Mouse (Mus musculus) liver, embryonic 14.5 days (tissue): ENCODE data around the gene Arhgef33. TPM values are rescaled to one million over a fixed set of nuclear protein-coding genes. Genes with fewer than 3 reads are reported as not detected.
A peak's percentile ranks its signal among the peaks of the same experiment; 100 is the strongest.

Experiments used
- ATAC-seq: fragments of 200-750 bp; cut with Nextera tagmentation; 2 replicates; pipeline ENCODE4 v1.8.0; 2017; ENCODE audit warnings: moderate number of reproducible peaks, mild to moderate bottlenecking, moderate library complexity; ENCODE audit not compliant: insufficient read depth
- DNase-seq, 3 experiments: peaks; one replicate each; pipeline ENCODE4 v3.0.0-alpha.2; 2012 to 2013; ENCODE audit warnings: low read depth in 3 of 3, low spot score in 3 of 3
- H3K27ac ChIP-seq: fragments of 300-500 bp; sonication (generic); 2 replicates; pipeline ENCODE4 v1.5.1; 2014; ENCODE audit warnings: moderate library complexity, mild to moderate bottlenecking, control low read depth, inconsistent platforms
- H3K27me3 ChIP-seq: fragments of 300-500 bp; sonication (generic); 2 replicates; pipeline ENCODE4 v1.6.1; 2014; ENCODE audit warnings: mild to moderate bottlenecking, low read length, moderate library complexity; ENCODE audit not compliant: control insufficient read depth, insufficient read depth
- H3K36me3 ChIP-seq: fragments of 300-500 bp; sonication (generic); replicated peaks from 2 replicates; pipeline ENCODE4 v1.6.1; 2014; ENCODE audit warnings: low read depth; ENCODE audit not compliant: control insufficient read depth, insufficient read depth
- H3K4me1 ChIP-seq, 2 experiments: fragments of 200-500 bp in 1 of 2; fragments of 300-500 bp in 1 of 2; sonication (generic) in 1 of 2; replicated peaks; 2 replicates each; pipeline ENCODE4 v1.6.1; 2012 to 2014; ENCODE audit warnings: antibody characterized with exemption in 1 of 2, inconsistent platforms in 1 of 2, low read length in 1 of 2; ENCODE audit not compliant: control insufficient read depth in 2 of 2, insufficient read depth in 2 of 2
- H3K4me2 ChIP-seq: fragments of 300-500 bp; sonication (generic); 2 replicates; pipeline ENCODE4 v1.6.1; 2014; ENCODE audit warnings: low read depth, mild to moderate bottlenecking, control low read depth, moderate library complexity
- H3K4me3 ChIP-seq, 2 experiments: fragments of 200-500 bp in 1 of 2; fragments of 300-500 bp in 1 of 2; sonication (generic) in 1 of 2; 2 replicates each; pipeline ENCODE4 v1.5.1; 2012 to 2014; ENCODE audit warnings: low read depth in 2 of 2, low read length in 2 of 2, mild to moderate bottlenecking in 2 of 2, control low read depth in 1 of 2, inconsistent platforms in 1 of 2, moderate library complexity in 1 of 2; ENCODE audit not compliant: insufficient read depth in 1 of 2
- H3K9ac ChIP-seq: fragments of 300-500 bp; sonication (generic); replicated peaks from 2 replicates; pipeline ENCODE4 v1.6.1; 2014; ENCODE audit warnings: mild to moderate bottlenecking, control low read depth, moderate library complexity
- H3K9me3 ChIP-seq: fragments of 300-500 bp; sonication (generic); 2 replicates; pipeline ENCODE4 v1.6.1; 2016; ENCODE audit warnings: low read length, mixed read lengths; ENCODE audit not compliant: control insufficient read depth
- CTCF ChIP-seq: IDR thresholded peaks from 2 replicates; pipeline ENCODE4 v1.5.1; 2016; ENCODE audit warnings: antibody characterized with exemption, low read depth, control low read depth
- EP300 ChIP-seq: IDR thresholded peaks from 2 replicates; pipeline ENCODE4 v1.6.1; 2016; ENCODE audit warnings: antibody characterized with exemption, low read depth
- WGBS: fragments of 180-500 bp; shearing (Covaris S2); extraction: QIAGEN DNeasy Blood & Tissue Kit; methylation state at CpG from one replicate; pipeline ENCODE4 v1.1.7; 2014; ENCODE audit not compliant: insufficient replicate concordance; 5-methylcytosine and 5-hydroxymethylcytosine counted together
- polyA plus RNA-seq, 2 experiments: library from polyadenylated mRNA; depleted of rRNA in 1 of 2; stranded (reverse) in 1 of 2; unstranded in 1 of 2; fragments of >200 nt; fragmentation: Nextera tagmentation in 1 of 2; extraction: Ambion mirVana in 1 of 2; gene quantifications; 2 replicates each; pipeline versions ENCODE4 v1.2.1 to v1.2.3; 2012 to 2014

Gene Arhgef33
- polyA plus RNA-seq, 2 experiments, result 0.03 to 0.36 TPM

GRCm38 (mm10) chr17:80385671-80386070 is 78.5 kb downstream of the Arhgef33 start:
- TF ChIP-seq EP300, result no peak
- TF ChIP-seq CTCF, result no peak
- DNase-seq (no peak), ATAC-seq (no peak)
- 49% methylated on average over 1 of the region's 1 CpGs for WGBS
- Histone ChIP-seq H3K9me3 (no peaks in the 10 kb centered on the region), H3K27me3 (no peaks in the 10 kb centered on the region), H3K4me1 (no peaks in the 10 kb centered on the region), H3K4me3 (no peak overlapping the region), H3K36me3 (no peaks in the 10 kb centered on the region), H3K27ac (no peak overlapping the region), H3K4me2 (no peak overlapping the region), H3K9ac (no peak overlapping the region)

GRCm38 (mm10) chr17:80390024-80390423 is 82.8 kb downstream of the Arhgef33 start:
- H3K27me3 ChIP-seq, result no peaks in the 10 kb centered on the region
- no peak overlapping the region for H3K4me2 ChIP-seq
- no peaks in the 10 kb centered on the region for H3K36me3 ChIP-seq
- 54% methylated on average over 10 of the region's 10 CpGs for WGBS
- no peak overlapping the region for H3K27ac ChIP-seq
- H3K9me3 ChIP-seq, result no peaks in the 10 kb centered on the region
- ATAC-seq (no peak), DNase-seq (no peak)
- peaks cover 0 to 5% of the 10 kb centered on the region in 2 experiments; a peak in 1 of 4 replicates for H3K4me1 ChIP-seq
- H3K4me3 ChIP-seq, result no peak overlapping the region
- TF ChIP-seq CTCF (no peak), EP300 (no peak)
- H3K9ac ChIP-seq, result no peak overlapping the region

DNA sequence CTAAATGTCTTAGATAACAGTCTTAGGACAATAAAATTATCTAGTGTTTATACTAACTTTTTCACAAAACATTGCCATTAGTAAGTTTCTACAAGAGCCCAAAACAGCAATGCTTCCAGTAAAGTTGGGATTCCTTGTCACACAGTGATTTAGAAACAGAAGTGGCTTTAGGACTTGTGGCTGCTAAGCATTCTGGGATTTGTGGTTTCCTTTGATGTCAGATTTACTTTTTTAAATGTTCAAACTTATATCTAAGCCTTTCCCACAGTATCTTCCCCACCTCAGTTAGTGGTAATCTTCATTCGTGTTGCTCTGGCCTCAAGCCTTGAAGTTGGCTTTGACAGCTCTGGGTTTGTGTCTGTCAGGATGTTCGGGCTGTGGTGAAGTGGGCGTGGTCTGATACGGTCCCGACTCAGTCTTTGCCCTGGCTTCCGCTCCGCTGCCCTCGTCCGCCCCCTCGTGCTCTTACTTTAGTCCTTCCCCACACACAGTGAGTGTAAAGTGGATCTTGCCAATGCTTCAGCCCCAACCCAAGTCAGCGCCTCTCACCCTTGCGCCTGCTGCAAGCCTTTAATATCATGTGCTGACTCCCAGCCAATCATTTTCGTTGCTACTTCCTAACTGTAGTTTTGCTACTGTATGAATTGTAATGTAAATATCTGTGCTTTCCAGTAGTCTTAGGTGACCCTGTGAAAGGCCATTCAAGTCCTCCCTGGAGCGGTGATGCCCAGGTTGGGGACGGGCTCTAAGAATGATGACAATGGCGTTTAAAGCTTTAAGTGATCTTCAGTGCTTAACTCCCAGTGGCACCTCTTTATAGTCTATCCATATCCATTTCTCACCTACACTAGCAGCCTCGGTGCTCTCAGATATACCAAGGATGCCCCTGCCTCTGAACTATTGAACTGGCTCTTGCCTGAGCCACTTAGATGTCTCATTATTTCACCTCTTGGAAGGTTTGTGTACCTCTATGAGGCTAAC is 84.5 kb downstream of the Arhgef33 start:
- no peaks in the 10 kb centered on the region for H3K9me3 ChIP-seq
- H3K27me3 ChIP-seq, result no peaks in the 10 kb centered on the region
- no peak overlapping the region for H3K9ac ChIP-seq
- no peaks in the 10 kb centered on the region for H3K36me3 ChIP-seq
- TF ChIP-seq EP300 (no peak), CTCF (peak; percentile 47)
- H3K4me2 ChIP-seq, result peak overlapping the region; percentile 40
- peaks cover 0 to 5% of the 10 kb centered on the region in 2 experiments; a peak in 1 of 4 replicates for H3K4me1 ChIP-seq
- ATAC-seq (peak; percentile 68), DNase-seq (peak; percentile 31 to 38 (median 33))
- no peak overlapping the region for H3K27ac ChIP-seq
- WGBS, result 12% methylated on average over 17 of the region's 17 CpGs
- H3K4me3 ChIP-seq, result peak overlapping the region; percentile 23 to 63

GRCm38 (mm10) chr17:80398243-80398642 is 91.0 kb downstream of the Arhgef33 start:
- no peak overlapping the region for H3K4me2 ChIP-seq
- no peaks in the 10 kb centered on the region for H3K9me3 ChIP-seq
- TF ChIP-seq CTCF (no peak), EP300 (no peak)
- H3K9ac ChIP-seq, result no peak overlapping the region
- ATAC-seq (no peak), DNase-seq (no peak)
- no peak overlapping the region for H3K27ac ChIP-seq
- peaks cover 8% of the 10 kb centered on the region for H3K36me3 ChIP-seq
- 82% methylated on average over 7 of the region's 7 CpGs for WGBS
- no peaks in the 10 kb centered on the region for H3K27me3 ChIP-seq
- H3K4me3 ChIP-seq, result no peak overlapping the region
- 0 out of 4 replicates have a peak, but pooled peaks cover 0 to 2% of the 10 kb centered on the region in 2 experiments for H3K4me1 ChIP-seq

DNA sequence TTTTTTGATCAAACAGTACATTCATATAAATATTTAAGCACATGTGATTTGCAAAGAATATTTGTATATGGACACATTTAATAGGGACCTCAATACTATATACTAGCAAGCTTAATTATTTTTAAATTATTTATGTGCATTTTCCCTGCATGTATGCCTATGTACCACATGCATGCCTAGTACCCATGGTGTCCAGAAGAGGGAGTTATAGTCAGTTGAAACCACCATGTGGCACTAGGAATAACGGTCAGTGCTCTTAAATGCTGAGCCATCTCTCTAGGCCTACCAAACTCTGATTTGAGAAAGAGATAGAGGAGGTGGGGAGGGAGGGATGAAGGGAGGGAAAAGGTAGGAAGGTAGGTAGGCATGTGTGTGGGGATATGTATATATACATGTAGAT is 104.0 kb downstream of the Arhgef33 start:
- Histone ChIP-seq H3K4me2 (no peak overlapping the region), H3K9me3 (no peaks in the 10 kb centered on the region; the same call in 1 of the 2 replicates), H3K4me3 (no peak overlapping the region), H3K27ac (no peak overlapping the region), H3K36me3 (peaks cover 22% of the 10 kb centered on the region), H3K4me1 (no peaks in the 10 kb centered on the region), H3K9ac (no peak overlapping the region), H3K27me3 (no peaks in the 10 kb centered on the region)
- ATAC-seq (no peak), DNase-seq (no peak)
- no peak for TF ChIP-seq EP300
- peak; percentile 32; the same call in 1 of the 2 replicates for TF ChIP-seq CTCF
- WGBS, result 48% methylated on average over 1 of the region's 1 CpGs
